Mouse (Mus musculus) Patski (cell line): ENCODE data around the gene Srsf3. TPM values are rescaled to one million over a fixed set of nuclear protein-coding genes. Genes with fewer than 3 reads are reported as not detected.
"Not testable (repeated sequence)": the region's sequence is repeated elsewhere in the genome, so short reads cannot be mapped to it uniquely, and the experiment has no call there.

ENCODE experiments used
- ATAC-seq: fragments of 100-300 bp; one replicate; pipeline ENCODE4 v1.8.0; 2021
- CTCF ChIA-PET: fragments of 350-600 bp; sonication (Branson Sonifier 250); formaldehyde crosslinking; loops from one replicate; lab custom pipeline; 2022; ENCODE audit warnings: inconsistent platforms; lab: Charles Lee
- POLR2A ChIA-PET: fragments of 350-600 bp; sonication (Branson Sonifier 250); formaldehyde crosslinking; loops from one replicate; lab custom pipeline; 2022; ENCODE audit warnings: antibody characterized with exemption, inconsistent platforms; lab: Charles Lee
- DNase-seq: peaks from one replicate; pipeline ENCODE4 v3.0.0-alpha.2; 2011; ENCODE audit warnings: low read depth, low spot score
- H3K27me3 ChIP-seq: fragments of 371-371 bp; one replicate; pipeline ENCODE4 v1.5.1; 2021
- CTCF ChIP-seq: fragments of 100-300 bp; IDR thresholded peaks from one replicate; pipeline ENCODE4 v1.5.1; 2021
- in situ Hi-C: fragments of 300-500 bp; cut with MboI; formaldehyde crosslinking; loops from 3 replicates; pipeline ENCODE4 v1.11.1; 2018; ENCODE audit warnings: low pct_unique_long_range_greater_than_20kb, mixed read lengths
- polyA plus RNA-seq: library from polyadenylated mRNA; unstranded; gene quantifications from one replicate; pipeline ENCODE4 v1.2.3, GENCODE M21; 2021

Srsf3 gene
- polyA plus RNA-seq, 1 experiment from 2014 or later: 187 TPM

DNA sequence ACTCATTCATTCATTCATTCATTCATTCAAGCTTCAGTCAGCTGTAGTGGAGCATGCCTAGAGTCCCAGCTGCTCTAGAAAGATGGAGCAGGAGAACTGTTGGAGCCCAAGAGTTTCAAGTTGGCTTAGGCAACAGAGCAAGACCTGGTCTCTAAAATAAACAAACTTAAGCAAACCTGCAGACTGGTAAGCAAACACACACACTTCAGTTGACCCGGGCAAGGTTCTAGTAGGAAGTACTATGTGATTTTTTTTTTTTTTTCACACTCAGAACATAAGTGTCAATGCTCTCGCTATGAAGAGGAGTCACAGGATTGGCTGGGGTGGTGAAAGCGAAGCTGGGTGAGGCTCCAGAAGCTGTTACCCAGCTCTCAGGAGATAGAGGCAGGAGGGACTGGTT lies 27.2 kb downstream of the Srsf3 start:
- in situ Hi-C loops: no loop called here
- no peak for ATAC-seq
- no peaks in the 10 kb centered on the region for H3K27me3 ChIP-seq
- no peak for DNase-seq
- TF ChIP-seq CTCF: no peak
- ChIA-PET POLR2A (interaction anchor here (0.7 kb wide), 1 partner anchor 35 kb away, joined by 3 read pairs; no protein-coding TSS in a partner anchor), CTCF (interaction anchor here (1.1 to 1.3 kb wide), 2 partner anchors 21 to 187 kb away, joined by 3 read pairs; no protein-coding TSS in a partner anchor)

- no peak for TF ChIP-seq CTCF
- CTCF ChIA-PET: interaction anchor here (1.3 kb wide), 1 partner anchor 35 kb away, joined by 4 read pairs; no protein-coding TSS in a partner anchor
- no peak for DNase-seq
- H3K27me3 ChIP-seq: no peaks in the 10 kb centered on the region
- in situ Hi-C loops: no loop called here
- no peak for ATAC-seq
- POLR2A ChIA-PET: no interaction called here
Measured at GRCm38 (mm10) chr17:29060946-29061345, 28.5 kb downstream of the Srsf3 start.

DNA sequence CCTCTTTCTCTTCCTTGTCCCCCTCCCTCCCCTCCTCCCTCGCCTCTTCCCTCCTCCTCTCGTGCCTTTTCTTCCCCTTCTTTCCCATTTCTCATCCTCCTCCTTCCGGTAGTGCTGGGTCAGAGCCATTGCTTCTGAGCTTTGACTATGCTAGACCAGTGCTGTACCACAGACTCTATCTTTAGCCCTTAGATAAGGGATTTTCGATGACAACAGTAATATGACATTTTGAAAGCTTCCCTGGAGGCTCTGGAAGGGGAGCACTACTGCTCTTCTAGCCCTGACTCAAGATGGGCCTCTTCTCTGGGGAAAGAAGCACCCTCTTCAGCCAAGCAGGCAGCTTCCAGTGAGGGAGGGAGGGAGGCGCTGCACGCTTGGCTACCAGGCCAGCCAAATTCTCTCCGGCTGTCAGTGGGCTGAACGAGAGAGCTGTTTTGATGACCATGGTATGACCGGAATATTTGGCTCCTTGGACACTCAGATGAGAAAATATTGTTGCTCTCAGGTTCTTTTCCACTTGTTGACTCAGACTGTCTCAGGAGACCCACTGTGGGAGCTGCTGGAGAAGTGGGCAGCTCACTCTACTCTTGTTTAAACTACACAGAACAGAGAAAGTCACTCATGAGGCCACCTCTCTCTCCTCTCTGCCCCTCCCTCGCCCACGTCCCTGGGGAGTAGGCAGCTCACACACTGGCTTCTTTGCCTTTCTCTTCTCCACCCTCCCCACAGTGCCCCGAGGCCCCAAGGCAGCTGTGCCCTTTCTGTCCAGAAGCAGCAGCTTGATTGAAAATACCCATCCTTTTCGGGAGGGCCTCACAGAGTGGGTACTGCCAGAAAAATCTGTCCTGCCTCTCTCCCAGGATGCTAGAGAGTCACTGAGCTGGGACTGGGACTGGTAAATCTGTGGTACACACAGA lies 29.9 kb downstream of the Srsf3 start:
- POLR2A ChIA-PET: interaction anchor here (0.6 kb wide), 1 partner anchor 17 kb away, joined by 3 read pairs; no protein-coding TSS in a partner anchor
- no peak for TF ChIP-seq CTCF
- H3K27me3 ChIP-seq: no peaks in the 10 kb centered on the region
- ATAC-seq: no peak
- no peak for DNase-seq
- CTCF ChIA-PET: interaction anchor here (1.3 kb wide), 1 partner anchor 34 kb away, joined by 4 read pairs; no protein-coding TSS in a partner anchor
- in situ Hi-C loops: no loop called here

DNA sequence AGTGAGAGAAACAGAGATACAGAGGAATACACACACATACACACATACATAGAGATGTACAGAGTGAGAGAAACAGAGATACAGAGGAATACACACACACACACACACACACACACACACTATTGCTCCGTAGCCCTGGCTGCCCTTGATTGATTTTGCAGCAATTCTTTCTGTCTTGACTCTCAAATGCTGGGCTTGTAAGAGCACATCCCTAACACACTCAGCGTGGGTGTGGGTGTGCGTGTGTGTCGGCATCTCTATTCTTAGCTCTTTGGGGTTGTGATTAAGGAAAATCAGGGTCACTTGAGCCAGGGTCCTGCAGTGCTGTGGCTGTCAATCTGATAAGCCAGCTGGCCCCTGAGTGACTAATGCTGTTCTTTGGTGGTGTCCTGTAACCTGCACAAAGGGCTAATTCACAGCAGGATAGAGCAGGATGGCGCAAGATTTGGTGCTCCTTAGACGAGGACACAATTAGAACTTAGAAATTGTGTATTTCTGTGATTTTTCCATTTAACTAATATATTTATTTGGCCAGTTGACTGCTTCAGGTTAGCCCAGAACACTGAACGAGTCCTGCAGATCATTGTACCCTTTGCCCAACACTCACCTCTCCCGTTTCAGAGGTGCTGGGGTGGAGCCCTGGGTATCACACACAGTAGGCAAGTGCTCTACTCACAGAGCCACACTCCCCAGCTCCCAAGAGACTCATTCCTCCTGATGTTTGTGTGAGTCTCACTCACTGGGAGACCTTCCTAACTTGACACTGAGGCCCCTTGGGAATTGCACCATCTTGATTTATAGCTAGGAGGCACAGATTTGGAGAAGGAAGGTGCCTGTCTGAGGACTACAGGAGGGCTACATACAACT lies 30.9 kb downstream of the Srsf3 start:
- no peak for TF ChIP-seq CTCF
- H3K27me3 ChIP-seq: no peaks in the 10 kb centered on the region
- in situ Hi-C loops: no loop called here
- no peak for DNase-seq
- ChIA-PET POLR2A (no interaction called here), CTCF (no interaction called here)
- ATAC-seq: no peak

- DNase-seq (no peak), ATAC-seq (no peak)
- TF ChIP-seq CTCF: no peak
- in situ Hi-C loops: no loop called here
- H3K27me3 ChIP-seq: no peaks in the 10 kb centered on the region
- POLR2A ChIA-PET: no interaction called here
- CTCF ChIA-PET: no interaction called here
Measured at GRCm38 (mm10) chr17:29063988-29064285, 31.5 kb downstream of the Srsf3 start.

DNA sequence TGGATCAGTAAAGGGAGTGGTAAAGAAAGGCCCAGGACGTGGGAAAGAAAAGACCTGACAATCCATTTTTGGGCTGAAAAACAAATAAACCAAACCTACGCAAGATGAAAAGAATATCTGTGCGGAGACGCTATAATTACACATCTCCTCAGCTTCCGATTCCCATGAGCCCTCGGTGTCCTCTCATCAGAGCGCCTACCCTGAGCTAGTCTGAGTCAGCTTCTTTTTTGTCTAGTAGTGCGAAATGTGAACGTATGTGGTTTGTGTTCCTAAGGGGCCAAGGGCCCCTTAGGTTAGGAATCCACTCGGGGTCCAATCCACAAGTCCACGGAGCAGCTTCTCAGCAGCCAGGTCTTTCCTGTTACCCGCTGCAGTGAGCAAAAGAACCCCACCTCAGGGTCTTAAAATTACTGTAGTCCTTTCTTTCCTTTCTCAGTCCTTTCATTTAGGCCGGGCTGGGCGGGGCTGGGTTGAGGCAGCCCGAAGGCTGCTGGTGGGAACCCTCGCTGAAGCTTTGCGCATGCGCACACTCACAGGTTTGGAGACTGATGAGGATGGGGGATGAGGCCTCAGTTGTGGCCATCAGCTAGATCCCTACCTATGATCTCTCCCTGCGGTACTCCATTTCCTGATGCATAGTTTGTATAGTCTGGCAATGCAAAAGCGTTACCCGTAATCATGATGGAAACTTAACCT lies 33.0 kb downstream of the Srsf3 start:
- in situ Hi-C loops: no loop called here
- ChIA-PET CTCF (interaction anchor here (1.3 kb wide), 1 partner anchor 16 kb away, joined by 3 read pairs; no protein-coding TSS in a partner anchor), POLR2A (interaction anchor here (0.6 kb wide), 1 partner anchor 23 kb away, joined by 4 read pairs; no protein-coding TSS in a partner anchor)
- no peak for TF ChIP-seq CTCF
- ATAC-seq (no peak), DNase-seq (no peak)
- no peaks in the 10 kb centered on the region for H3K27me3 ChIP-seq

DNA sequence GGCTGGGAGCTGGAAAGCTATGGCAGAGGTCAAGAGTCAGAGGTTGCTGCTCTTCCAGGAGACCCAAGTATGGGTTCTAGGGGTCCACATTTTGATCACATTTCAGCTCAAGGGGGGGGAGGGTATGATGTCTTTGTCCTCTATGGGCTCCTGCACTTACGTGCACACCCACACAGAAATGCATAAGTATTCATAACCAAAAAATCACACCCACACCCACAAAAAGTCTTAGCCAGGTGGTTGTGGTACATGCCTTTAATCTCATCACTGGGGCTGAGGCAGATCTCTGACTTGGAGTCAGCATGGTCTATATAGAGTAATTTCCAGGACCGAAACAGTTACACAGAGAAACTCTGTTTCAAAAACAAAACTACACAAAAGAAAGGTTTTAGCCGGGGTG lies 33.5 kb downstream of the Srsf3 start:
- TF ChIP-seq CTCF: no peak
- in situ Hi-C loops: no loop called here
- DNase-seq (no peak), ATAC-seq (no peak)
- no peaks in the 10 kb centered on the region for H3K27me3 ChIP-seq
- CTCF ChIA-PET: interaction anchor here (1.3 kb wide), 1 partner anchor 17 kb away, joined by 3 read pairs; no protein-coding TSS in a partner anchor
- POLR2A ChIA-PET: no interaction called here

- CTCF ChIA-PET: interaction anchor here (1.2 kb wide), 1 partner anchor 28 kb away, joined by 3 read pairs; no protein-coding TSS in a partner anchor
- ATAC-seq, in situ Hi-C loops, POLR2A ChIA-PET, DNase-seq, H3K27me3 ChIP-seq: not testable (repeated sequence)
Measured at GRCm38 (mm10) chr17:29067416-29067815, 35.0 kb downstream of the Srsf3 start.

DNA sequence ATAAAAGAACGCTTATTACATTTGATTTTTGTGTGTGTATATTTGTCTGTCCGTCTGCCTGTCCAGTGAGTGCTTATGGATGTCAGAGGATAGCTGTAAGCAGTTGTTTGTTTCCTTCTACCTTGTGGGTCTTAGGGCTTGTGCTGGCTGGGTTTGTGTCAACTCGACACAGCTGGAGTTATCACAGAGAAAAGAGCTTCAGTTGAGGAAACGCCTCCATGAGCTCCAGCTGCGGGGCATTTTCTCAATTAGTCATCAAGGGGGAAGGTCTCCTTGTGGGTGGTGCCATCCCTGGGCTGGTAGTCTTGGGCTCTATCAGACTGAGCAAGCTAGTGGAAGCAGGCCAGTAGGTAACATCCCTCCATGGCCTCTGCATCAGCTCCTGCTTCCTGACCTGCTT lies 35.4 kb downstream of the Srsf3 start:
- no peak for ATAC-seq
- H3K27me3 ChIP-seq: no peaks in the 10 kb centered on the region
- no peak for DNase-seq
- no peak for TF ChIP-seq CTCF
- ChIA-PET CTCF (interaction anchor here (1.2 kb wide), 1 partner anchor 27 kb away, joined by 3 read pairs; no protein-coding TSS in a partner anchor), POLR2A (no interaction called here)
- in situ Hi-C loops: no loop called here

- in situ Hi-C loops: no loop called here
- ATAC-seq: no peak
- no peak for TF ChIP-seq CTCF
- no peaks in the 10 kb centered on the region for H3K27me3 ChIP-seq
- DNase-seq: no peak
- ChIA-PET POLR2A (interaction anchor here (0.9 to 1.5 kb wide), 2 partner anchors 10 to 12 kb away, joined by 3 to 4 read pairs; no protein-coding TSS in a partner anchor), CTCF (interaction anchor here (1.4 kb wide), 1 partner anchor 10 kb away, joined by 4 read pairs; no protein-coding TSS in a partner anchor)
Measured at GRCm38 (mm10) chr17:29069063-29069462, 36.6 kb downstream of the Srsf3 start.
